Mouse (Mus musculus) thymus, adult 2 months (tissue): ENCODE measurements around the gene Kcnc4.

ENCODE experiments used
- CTCF ChIP-seq: fragments of 200-500 bp; IDR thresholded peaks from 2 replicates; pipeline ENCODE4 v1.5.1; 2012; ENCODE audit warnings: mild to moderate bottlenecking, control low read depth, low read length, moderate library complexity, borderline replicate concordance; ENCODE audit not compliant: control insufficient read depth, poor library complexity, insufficient read depth; ENCODE audit errors: extremely low read depth
- POLR2A ChIP-seq: fragments of 200-500 bp; IDR thresholded peaks from 2 replicates; pipeline ENCODE4 v1.6.1; 2012; ENCODE audit warnings: mild to moderate bottlenecking, low read length, control low read depth, moderate library complexity; ENCODE audit not compliant: control insufficient read depth, poor library complexity, insufficient read depth; ENCODE audit errors: extremely low read depth

GRCm38 (mm10) chr3:107446822-107447221, 12.5 kb downstream of the Kcnc4 start:
- no peak for TF ChIP-seq POLR2A
- TF ChIP-seq CTCF, result no peak
